8 mouse cellular contexts compared by ENCODE assay signal in the genomic region with DNA sequence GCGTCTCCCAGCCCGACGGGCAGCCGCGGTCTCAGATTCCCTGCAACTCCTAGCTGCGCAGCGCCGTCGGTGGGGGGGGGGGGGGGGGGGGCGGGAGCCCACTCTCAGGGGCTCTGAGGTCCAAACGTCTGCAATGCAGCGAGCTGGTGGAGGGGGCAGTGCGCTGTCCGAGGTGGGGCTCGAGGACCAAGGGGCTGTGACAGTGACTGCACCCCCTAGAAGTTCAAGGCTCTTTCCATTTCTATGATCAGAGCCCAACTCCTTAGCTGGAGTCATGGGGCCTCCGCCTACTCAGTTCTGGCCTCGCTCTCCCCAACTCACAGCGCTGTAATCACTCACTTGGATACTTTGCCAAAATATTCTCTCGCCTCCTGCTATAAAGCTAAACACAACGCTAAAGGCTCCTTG. TPM values are rescaled to one million over a fixed set of nuclear protein-coding genes. Genes with fewer than 3 reads are reported as not detected.
DNase-seq lines count a peak whose midpoint lies in the region; ATAC-seq and TF ChIP-seq lines count a peak whose summit lies in the region.

No protein-coding gene starts in this region.

- H3K9ac ChIP-seq in ES-Bruce4 (ENCODE audit: low read depth, poor library complexity, severe bottlenecking), result peak overlapping the region; percentile 86
- peak overlapping the region; percentile 97 for H3K9ac ChIP-seq in forebrain, embryonic 13.5 days
- no peak overlapping the region for H3K9ac ChIP-seq in liver, embryonic 13.5 days

- H3K27me3 ChIP-seq in ES-Bruce4 (ENCODE audit: control insufficient read depth, insufficient read depth, low read length, poor library complexity, severe bottlenecking), result no peaks in the 10 kb centered on the region
- H3K27me3 ChIP-seq in forebrain, embryonic 13.5 days, result no peaks in the 10 kb centered on the region
- peaks cover 71% of the 10 kb centered on the region for H3K27me3 ChIP-seq in liver, embryonic 13.5 days

- peak overlapping the region; percentile 88 for H3K4me3 ChIP-seq in gastrocnemius, adult 2 months
- peak overlapping the region; percentile 69 for H3K4me3 ChIP-seq in ES-Bruce4 (ENCODE audit: low read depth, low read length)
- peak overlapping the region; percentile 87 for H3K4me3 ChIP-seq in forebrain, embryonic 13.5 days
- peak overlapping the region; percentile 56 for H3K4me3 ChIP-seq in liver, embryonic 13.5 days (replicated peaks)

- DNase-seq in gastrocnemius, adult 2 months, result no peak
- no peak for DNase-seq in gastrocnemius, adult 8-10 months (ENCODE audit: low spot score in 2 of 2)
- no peak for DNase-seq in liver, embryonic 13.5 days
- no peak for DNase-seq in right cerebral cortex, adult 2 months (ENCODE audit: low spot score in 2 of 2)
- DNase-seq in right cerebral cortex, postnatal 14 days, result no peak
- no peak for DNase-seq in retina, embryonic 14.5 days (ENCODE audit: low spot score)

- no peak for TF ChIP-seq POLR2A in ES-Bruce4 (IDR thresholded peaks at IDR 0.05; ENCODE audit: insufficient read depth, low read length)

- intact Hi-C loops in gastrocnemius, adult 2 months (cut with DNase I), result no loop called here

- TF ChIP-seq EP300 in ES-Bruce4 (IDR thresholded peaks at IDR 0.05; ENCODE audit: insufficient read depth, low read depth, low read length), result no peak

- H3K36me3 ChIP-seq in ES-Bruce4 (ENCODE audit: control insufficient read depth, insufficient read depth, low read length, poor library complexity, severe bottlenecking), result no peaks in the 10 kb centered on the region
- no peaks in the 10 kb centered on the region for H3K36me3 ChIP-seq in forebrain, embryonic 13.5 days (ENCODE audit: poor library complexity, severe bottlenecking)
- H3K36me3 ChIP-seq in liver, embryonic 13.5 days, result no peaks in the 10 kb centered on the region

- no peaks in the 10 kb centered on the region for H3K9me3 ChIP-seq in ES-Bruce4 (replicated peaks; ENCODE audit: control insufficient read depth, insufficient read depth, low read length, poor library complexity, severe bottlenecking)
- no peaks in the 10 kb centered on the region for H3K9me3 ChIP-seq in forebrain, embryonic 13.5 days (replicated peaks)
- no peaks in the 10 kb centered on the region for H3K9me3 ChIP-seq in liver, embryonic 13.5 days (replicated peaks)

- H3K27ac ChIP-seq in gastrocnemius, adult 2 months, result peak overlapping the region; percentile 49; the same call in 1 of the 2 replicates
- no peak overlapping the region for H3K27ac ChIP-seq in ES-Bruce4 (ENCODE audit: insufficient read depth, low read length)
- peak overlapping the region; percentile 96 for H3K27ac ChIP-seq in forebrain, embryonic 13.5 days
- H3K27ac ChIP-seq in liver, embryonic 13.5 days, result no peak overlapping the region

- no peaks in the 10 kb centered on the region for H3K4me1 ChIP-seq in ES-Bruce4 (ENCODE audit: control insufficient read depth, insufficient read depth, low read length)
- H3K4me1 ChIP-seq in forebrain, embryonic 13.5 days, result peaks cover 47% of the 10 kb centered on the region
- H3K4me1 ChIP-seq in liver, embryonic 13.5 days (replicated peaks), result peaks cover 10% of the 10 kb centered on the region

- H3K4me2 ChIP-seq in forebrain, embryonic 13.5 days, result peak overlapping the region; percentile 81
- peak overlapping the region; percentile 71 for H3K4me2 ChIP-seq in liver, embryonic 13.5 days

- TF ChIP-seq CTCF in gastrocnemius, adult 2 months (IDR thresholded peaks at IDR 0.05), result no peak
- no peak for TF ChIP-seq CTCF in ES-Bruce4 (IDR thresholded peaks at IDR 0.05; ENCODE audit: low read depth, low read length)

- 2% methylated on average over 10 of the region's 20 CpGs for WGBS in forebrain, embryonic 13.5 days
- 8% methylated on average over 11 of the region's 20 CpGs for WGBS in liver, embryonic 13.5 days (ENCODE audit: insufficient replicate concordance)

- no peak for ATAC-seq in forebrain, embryonic 13.5 days
- no peak for ATAC-seq in liver, embryonic 13.5 days (ENCODE audit: low read depth)

RNA-seq across cellular contexts. Expression of gene Gm13090, which starts 19.5 kb away (rescaled TPM):
- total RNA-seq in gastrocnemius, adult 2 months (2021), result not detected
- not detected for total RNA-seq in gastrocnemius, adult 8-10 months (2022)
- not detected in 2 replicates for polyA plus RNA-seq in ES-Bruce4 (2011; ENCODE audit: insufficient read depth, insufficient read length, low read depth, missing spikeins)
- 0.33 TPM in 1 of 2 replicates, not detected in the other for polyA plus RNA-seq in forebrain, embryonic 13.5 days (2015; fragmentation: Nextera tagmentation; extraction: Ambion mirVana)
- not detected in 2 replicates for polyA plus RNA-seq in liver, embryonic 13.5 days (2015; fragmentation: Nextera tagmentation; extraction: Ambion mirVana)

RNA-seq across cellular contexts. Expression of gene Vamp3, which starts 51.1 kb away (rescaled TPM):
- total RNA-seq in gastrocnemius, adult 2 months (2021), result 10 to 100 TPM; 53.8 to 56.3 TPM
- 10 to 100 TPM; 51.9 to 60.7 (median 57.1) TPM for total RNA-seq in gastrocnemius, adult 8-10 months (2022)
- polyA plus RNA-seq in ES-Bruce4 (2011; ENCODE audit: insufficient read depth, insufficient read length, low read depth, missing spikeins), result 68.2 and 77.0 TPM in 2 replicates
- polyA plus RNA-seq in forebrain, embryonic 13.5 days (2015; fragmentation: Nextera tagmentation; extraction: Ambion mirVana), result 77.3 and 80.1 TPM in 2 replicates
- 43.1 and 47.5 TPM in 2 replicates for polyA plus RNA-seq in liver, embryonic 13.5 days (2015; fragmentation: Nextera tagmentation; extraction: Ambion mirVana)

Comparison
In these comparisons a context has a peak if more than half of its experiments do, and no peak if none do; other contexts are left out.
1. H3K27ac ChIP-seq: peak in gastrocnemius, adult 2 months (single experiment) and forebrain, embryonic 13.5 days (single experiment); none in ES-Bruce4 (single experiment) and liver, embryonic 13.5 days (single experiment).
2. Peak in every context shown above with its lines, with median percentiles within 50 percentile points of each other: H3K4me3 ChIP-seq.